Mouse (Mus musculus): ENCODE results near the gene Slc25a51.
"Not testable (repeated sequence)": the region's sequence is repeated elsewhere in the genome, so short reads cannot be mapped to it uniquely, and the experiment has no call there.

Slc25a51 gene

DNA sequence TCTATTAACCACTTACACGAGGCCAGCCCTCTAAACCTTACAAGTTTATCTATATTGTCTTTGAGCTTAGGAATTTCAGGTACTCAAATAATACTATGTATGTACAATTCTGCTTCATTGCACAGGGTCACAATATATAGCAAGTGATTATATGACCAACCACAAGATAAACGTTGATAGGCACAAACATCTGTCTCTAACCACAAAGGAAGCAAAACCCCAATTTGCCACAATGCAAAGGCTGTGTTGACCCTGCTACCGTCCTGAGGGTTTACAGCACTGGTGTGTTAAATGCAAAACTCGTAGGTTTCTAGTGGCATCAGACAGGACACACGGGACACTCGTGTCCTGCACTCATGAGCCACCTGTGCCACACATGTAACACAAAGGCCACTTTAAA lies 12.4 kb downstream of the Slc25a51 start:
- not testable (repeated sequence) for DNase-seq

DNA sequence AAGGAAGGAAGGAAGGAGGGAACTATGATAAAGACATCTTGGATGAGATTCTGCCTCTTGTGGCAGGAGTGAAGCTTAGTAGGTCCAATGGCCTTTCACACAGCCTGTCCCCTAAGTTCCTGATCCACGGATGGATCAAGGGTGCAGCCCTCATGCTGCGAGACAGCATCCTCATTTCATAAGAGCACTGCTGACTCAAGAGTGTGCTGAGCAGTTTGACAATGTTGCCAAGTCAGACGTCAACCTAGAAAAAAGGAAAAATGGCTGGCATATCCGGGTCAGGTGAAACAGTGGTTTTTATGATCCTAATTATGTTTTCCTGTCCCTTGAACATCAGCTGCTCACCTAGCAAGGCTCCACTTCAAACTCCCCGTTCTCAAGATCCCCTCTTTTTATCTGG lies 14.9 kb downstream of the Slc25a51 start:
- DNase-seq: no peak

DNA sequence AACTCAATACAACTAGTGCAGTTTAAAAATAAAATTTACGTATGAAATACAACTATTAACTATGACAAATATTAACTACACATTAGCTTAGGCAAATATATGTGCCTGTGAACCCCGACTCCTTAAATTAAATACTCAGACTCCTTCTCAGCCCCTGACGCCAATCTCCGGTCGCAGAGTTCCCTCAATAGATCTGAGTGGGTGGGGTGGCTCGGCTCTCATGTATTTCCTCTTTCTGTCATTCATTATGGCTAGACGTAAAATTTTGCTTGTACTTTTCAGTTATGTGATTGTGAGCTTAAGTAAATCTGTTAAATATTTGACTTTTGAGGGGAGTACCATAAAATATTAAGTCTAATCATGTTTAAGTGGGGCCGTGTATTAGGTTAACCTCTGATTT lies 15.6 kb downstream of the Slc25a51 start:
- no peak for DNase-seq

DNA sequence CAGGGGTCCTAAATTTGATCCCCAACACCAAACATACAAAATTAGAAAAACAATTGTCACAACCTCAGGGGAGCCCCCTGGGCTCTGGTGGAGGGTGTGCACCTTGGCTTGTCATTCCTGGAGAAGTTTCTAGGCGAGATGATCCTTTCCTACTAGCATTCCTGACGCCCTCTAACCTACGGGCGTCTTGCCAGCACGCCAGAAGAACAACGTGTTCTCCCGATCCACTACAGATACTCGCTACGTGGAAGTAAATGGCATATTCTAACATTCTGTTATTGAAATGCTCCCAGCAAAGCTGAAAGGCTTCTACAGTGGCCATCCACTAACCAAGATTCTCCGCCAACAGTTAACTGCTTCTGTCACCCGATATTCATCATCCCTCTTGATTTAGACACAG lies 16.0 kb downstream of the Slc25a51 start:
- DNase-seq: no peak

DNA sequence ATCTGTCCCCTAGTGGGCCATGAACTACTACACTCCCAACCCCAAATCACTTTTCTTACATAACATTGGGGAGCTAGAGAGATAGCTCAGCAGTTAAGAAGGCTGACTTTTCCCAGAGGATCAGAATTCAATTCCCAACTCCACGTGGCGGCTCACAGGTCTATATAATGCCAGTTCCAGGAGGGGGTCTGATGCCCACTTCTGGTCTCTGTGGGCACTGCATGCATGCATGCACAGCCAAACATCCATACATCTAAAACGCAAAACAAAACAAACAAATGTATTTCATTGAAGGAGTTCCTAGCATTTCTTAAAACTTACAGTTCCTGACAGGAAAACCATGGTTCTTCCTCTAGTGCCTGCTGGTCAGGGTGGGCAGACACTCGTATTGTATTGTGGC lies 16.5 kb downstream of the Slc25a51 start:
- no peak for DNase-seq

DNA sequence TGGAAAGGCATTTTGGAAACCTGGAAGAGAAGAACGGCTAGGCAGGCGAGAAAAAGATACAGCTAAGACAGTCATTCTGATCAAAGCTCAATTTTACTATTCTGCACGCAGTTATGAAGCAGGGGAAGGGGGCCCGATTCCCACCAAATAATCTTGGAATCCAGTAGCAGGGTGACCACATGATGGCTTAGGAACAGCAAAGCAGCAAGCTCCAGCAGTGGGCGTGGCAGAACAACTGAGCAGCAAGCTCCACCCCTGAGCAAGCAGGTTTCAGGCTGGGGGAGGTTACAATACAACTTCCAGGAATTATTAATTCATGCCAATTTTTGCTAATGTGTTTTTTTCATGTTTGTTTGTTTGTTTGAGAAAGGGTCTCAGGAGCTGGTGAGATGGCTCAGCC lies 21.3 kb downstream of the Slc25a51 start:
- DNase-seq: not testable (repeated sequence)

DNA sequence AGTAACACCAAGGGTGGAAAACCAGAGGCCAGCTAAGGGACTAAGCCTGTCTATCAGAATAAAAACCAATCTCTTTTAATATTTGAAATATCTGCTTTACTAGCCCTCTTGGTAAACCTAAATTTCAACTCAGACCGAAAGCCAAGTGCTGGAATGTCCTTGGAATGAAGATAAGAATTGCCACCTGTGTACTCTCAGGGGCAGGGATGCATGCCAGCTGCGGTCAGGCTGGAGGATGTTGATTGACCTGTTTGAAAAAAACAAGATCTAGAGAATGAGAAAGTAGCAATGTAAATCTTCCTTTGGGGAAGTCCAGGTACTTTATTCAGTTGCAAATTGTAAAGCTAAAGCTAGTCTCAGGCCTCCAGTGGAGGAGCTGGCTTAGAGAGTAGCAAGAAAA lies 26.4 kb downstream of the Slc25a51 start:
- not testable (repeated sequence) for DNase-seq

DNA sequence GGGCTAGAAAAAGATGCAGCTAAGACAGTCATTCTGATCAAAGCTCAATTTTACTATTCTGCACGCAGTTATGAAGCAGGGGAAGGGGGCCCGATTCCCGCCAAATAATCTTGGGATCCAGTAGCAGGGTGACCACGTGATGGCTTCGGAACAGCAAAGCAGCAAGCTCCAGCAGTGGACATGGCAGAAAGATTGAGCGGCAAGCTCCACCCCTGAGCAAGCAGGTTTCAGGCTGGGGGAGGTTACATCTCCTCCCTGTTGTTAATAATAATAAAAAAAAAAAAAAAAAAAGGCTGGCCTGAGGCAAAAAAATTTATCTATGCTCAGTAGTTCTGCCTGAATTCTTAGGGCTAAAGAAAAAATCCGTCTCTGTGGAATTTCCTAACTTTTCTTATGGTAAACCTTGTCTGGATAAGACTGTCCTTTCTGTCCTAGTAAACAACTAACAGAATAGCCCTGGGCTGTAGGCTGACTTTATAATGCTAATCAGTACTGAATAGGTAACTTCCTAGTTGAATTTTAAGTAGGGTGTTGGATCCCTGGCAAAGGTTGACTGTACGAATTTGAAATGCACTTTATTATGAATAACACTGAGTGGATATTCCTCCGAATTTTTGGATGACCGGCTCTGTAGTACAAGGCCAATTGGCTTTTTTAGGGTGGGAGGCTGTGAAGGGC lies 27.5 kb downstream of the Slc25a51 start:
- DNase-seq: not testable (repeated sequence)

DNA sequence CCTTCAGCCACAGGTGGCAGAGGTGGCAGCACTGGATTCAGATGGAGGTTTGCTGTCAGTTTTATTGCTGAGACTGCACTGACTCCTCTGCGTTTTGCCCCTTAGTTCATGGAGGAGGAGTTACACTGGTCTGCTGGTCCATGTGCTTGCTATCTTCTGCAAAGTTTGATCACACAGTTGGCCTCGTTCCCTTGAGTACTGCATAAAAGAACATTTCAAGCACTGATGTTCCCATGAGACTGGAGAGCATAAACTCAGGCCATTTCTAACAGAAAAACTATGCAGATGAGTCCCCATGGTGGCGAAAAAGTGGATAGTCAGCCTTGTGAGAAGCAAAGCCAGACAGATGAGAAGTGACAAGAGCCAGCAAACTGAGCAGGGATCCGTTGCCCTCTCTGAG lies 32.0 kb downstream of the Slc25a51 start:
- no peak for DNase-seq

DNA sequence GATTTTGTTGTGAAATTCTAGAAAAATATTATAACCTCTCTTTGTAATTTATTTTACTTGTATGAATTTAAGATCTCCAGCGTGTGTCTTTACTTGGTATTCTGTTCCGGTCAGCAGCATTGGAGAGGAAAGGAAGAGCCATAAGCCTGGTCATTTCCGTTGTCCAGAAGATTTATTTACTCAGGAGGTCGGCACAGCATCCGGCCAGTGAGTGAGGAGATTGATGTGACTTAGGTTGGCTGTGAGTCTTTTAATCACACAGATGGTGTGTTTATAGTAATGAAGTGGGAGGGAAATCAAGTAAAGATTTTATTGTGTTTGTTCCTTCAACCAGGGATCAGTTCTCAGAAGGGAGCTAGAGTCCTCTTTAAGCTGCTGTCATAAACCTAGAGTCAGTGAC lies 33.7 kb downstream of the Slc25a51 start:
- no peak for DNase-seq

DNA sequence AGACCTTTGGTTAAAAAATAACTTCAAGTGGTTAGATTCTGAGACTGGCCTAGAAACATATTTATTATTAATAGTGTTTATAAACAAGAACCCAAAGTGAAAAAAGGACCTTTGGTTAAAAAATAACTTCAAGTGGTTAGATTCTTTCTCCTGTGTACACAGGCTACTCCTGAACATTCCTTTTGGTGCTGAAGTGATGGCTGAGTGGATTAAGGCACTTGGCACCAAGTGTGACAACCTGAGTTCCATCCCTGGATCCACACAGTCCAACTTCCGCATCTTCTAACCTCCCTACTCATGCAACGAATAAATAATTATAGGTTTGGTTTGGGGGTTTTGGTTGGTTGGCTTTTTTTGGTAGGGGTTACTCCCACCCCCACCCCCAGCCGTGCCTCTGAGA lies 37.3 kb downstream of the Slc25a51 start:
- no peak for DNase-seq

DNA sequence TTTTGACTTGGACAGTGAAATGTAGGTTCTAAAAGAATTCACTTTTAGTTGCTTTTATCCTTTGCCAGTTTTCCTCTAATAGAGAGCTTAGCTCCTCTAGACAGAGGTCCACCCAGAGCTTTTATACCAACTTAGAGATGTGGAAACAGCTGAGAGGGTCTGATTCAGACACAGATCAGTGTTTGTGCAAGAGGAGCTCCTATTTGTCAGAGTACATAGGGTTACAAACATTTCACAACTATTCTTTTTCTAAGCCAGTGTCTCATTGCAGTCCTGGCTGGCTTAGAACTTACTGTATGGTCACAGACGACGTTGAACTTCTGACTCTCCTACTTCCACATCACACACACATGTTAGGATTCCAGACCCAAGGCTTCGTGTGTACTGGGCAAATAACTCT lies 51.9 kb downstream of the Slc25a51 start:
- DNase-seq: no peak
